ENCODE assay signal across 15 mouse cellular contexts in the genomic region with DNA sequence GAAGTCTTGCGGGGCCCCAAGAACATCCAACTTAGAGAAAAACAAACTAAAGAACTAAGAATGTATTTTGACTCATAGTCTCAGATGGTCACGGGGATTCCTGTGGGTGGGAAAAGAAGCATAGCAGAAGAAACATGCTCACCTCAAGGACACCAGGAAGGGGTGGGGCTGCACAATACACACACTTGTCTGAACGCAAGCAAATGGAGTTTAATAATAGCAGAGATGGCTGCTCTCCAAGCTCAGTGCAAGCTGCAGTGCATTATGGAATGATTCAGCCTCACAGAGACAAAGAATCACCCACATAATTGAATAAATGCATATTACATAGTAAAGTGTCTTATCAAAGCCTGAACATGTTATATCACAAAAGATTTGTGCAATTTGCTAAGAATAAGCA.
"Had no signal": no experiment of that assay in that cellular context is flagged by ENCODE, and none has a peak within 500 bp of the region (broad histone marks: within the 10 kb centered on the region; RNA-seq: fewer than 3 reads in every experiment).

No protein-coding gene starts in this region.

- H3K4me3 ChIP-seq: liver, embryonic 13.5 days; midbrain, embryonic 12.5 days; midbrain, embryonic 15.5 days; neural tube, embryonic 12.5 days; neural tube, embryonic 15.5 days; stomach, embryonic 15.5 days had no signal

- H3K27ac ChIP-seq: kidney, postnatal 0 days; liver, embryonic 13.5 days; macrophage; midbrain, embryonic 12.5 days; midbrain, embryonic 15.5 days; neural tube, embryonic 12.5 days; neural tube, embryonic 15.5 days; stomach, embryonic 15.5 days had no signal

- H3K4me2 ChIP-seq: liver, embryonic 13.5 days; lung, embryonic 14.5 days; midbrain, embryonic 12.5 days; midbrain, embryonic 15.5 days; neural tube, embryonic 12.5 days; neural tube, embryonic 15.5 days; stomach, embryonic 15.5 days had no signal

- H3K27me3 ChIP-seq: liver, embryonic 13.5 days; midbrain, embryonic 12.5 days; midbrain, embryonic 15.5 days; neural tube, embryonic 12.5 days; neural tube, embryonic 15.5 days; stomach, embryonic 15.5 days had no signal

- H3K36me3 ChIP-seq: liver, embryonic 13.5 days; midbrain, embryonic 12.5 days; midbrain, embryonic 15.5 days; neural tube, embryonic 12.5 days; neural tube, embryonic 15.5 days; stomach, embryonic 15.5 days had no signal

- H3K9ac ChIP-seq: liver, embryonic 13.5 days; lung, embryonic 14.5 days; midbrain, embryonic 12.5 days; midbrain, embryonic 15.5 days; neural tube, embryonic 12.5 days; neural tube, embryonic 15.5 days; stomach, embryonic 15.5 days had no signal

- H3K9me3 ChIP-seq: liver, embryonic 13.5 days; midbrain, embryonic 12.5 days; midbrain, embryonic 15.5 days; neural tube, embryonic 12.5 days; neural tube, embryonic 15.5 days; stomach, embryonic 15.5 days had no signal

- DNase-seq: kidney, adult 2 months; kidney, postnatal 25 days; liver, embryonic 13.5 days; lung, embryonic 14.5 days; spleen, adult 18-20 months; thymus, postnatal 25 days had no signal

- ATAC-seq: intestine, postnatal 0 days; lung, postnatal 0 days; midbrain, embryonic 15.5 days had no signal

- H3K4me1 ChIP-seq: liver, embryonic 13.5 days; midbrain, embryonic 12.5 days; midbrain, embryonic 15.5 days; neural tube, embryonic 12.5 days; neural tube, embryonic 15.5 days; stomach, embryonic 15.5 days had no signal
